15 mouse cellular contexts compared by ENCODE assay signal in genomic region chr19:24024131-24024530, GRCm38 (mm10). TPM values are rescaled to one million over a fixed set of nuclear protein-coding genes. Genes with fewer than 3 reads are reported as not detected.
A peak's percentile ranks its signal among the peaks of the same experiment; 100 is the strongest.
DNase-seq lines count a peak whose midpoint lies in the region; ATAC-seq and TF ChIP-seq lines count a peak whose summit lies in the region.
"Had no signal": no experiment of that assay in that cellular context is flagged by ENCODE, and none has a peak within 500 bp of the region (broad histone marks: within the 10 kb centered on the region; RNA-seq: fewer than 3 reads in every experiment).

No protein-coding gene starts in this region.

- H3K4me1 ChIP-seq in hindbrain, embryonic 11.5 days (replicated peaks; ENCODE audit: control insufficient read depth, insufficient read depth, low read length) = 0 out of 2 replicates have a peak, but pooled peaks cover 2% of the 10 kb centered on the region
- H3K4me1 ChIP-seq in hindbrain, postnatal 0 days (ENCODE audit: insufficient read depth, low read length) = no peaks in the 10 kb centered on the region
- 0 out of 2 replicates have a peak, but pooled peaks cover 3% of the 10 kb centered on the region for H3K4me1 ChIP-seq in forebrain, postnatal 0 days (ENCODE audit: insufficient read depth)
- H3K4me1 ChIP-seq: embryonic facial prominence, embryonic 13.5 days; kidney, embryonic 15.5 days; liver, embryonic 12.5 days had no signal

- H3K36me3 ChIP-seq in hindbrain, embryonic 11.5 days (ENCODE audit: control insufficient read depth, insufficient read depth, low read length) = no peaks in the 10 kb centered on the region
- no peaks in the 10 kb centered on the region for H3K36me3 ChIP-seq in hindbrain, postnatal 0 days (ENCODE audit: insufficient read depth, low read length)
- H3K36me3 ChIP-seq in forebrain, postnatal 0 days (ENCODE audit: insufficient read depth) = no peaks in the 10 kb centered on the region
- H3K36me3 ChIP-seq: embryonic facial prominence, embryonic 13.5 days; kidney, embryonic 15.5 days; liver, embryonic 12.5 days; neural tube, embryonic 12.5 days had no signal

- no peak for TF ChIP-seq CTCF in hindbrain, postnatal 0 days (IDR thresholded peaks at IDR 0.05; ENCODE audit: low read depth)
- TF ChIP-seq CTCF in forebrain, postnatal 0 days (IDR thresholded peaks at IDR 0.05; ENCODE audit: low read depth) = no peak

- ATAC-seq in frontal cortex, adult (ENCODE audit: low TSS enrichment) = peak; percentile 35; the same call in 1 of the 2 replicates
- ATAC-seq in hindbrain, embryonic 11.5 days (ENCODE audit: low FRiP score) = peak; percentile 67
- ATAC-seq in hindbrain, postnatal 0 days = no peak
- peak; percentile 65; the same call in 1 of the 2 replicates for ATAC-seq in forebrain, postnatal 0 days
- ATAC-seq: liver, embryonic 12.5 days had no signal

- H3K4me3 ChIP-seq in hindbrain, embryonic 11.5 days (ENCODE audit: low read depth, low read length) = no peak overlapping the region
- no peak overlapping the region for H3K4me3 ChIP-seq in hindbrain, postnatal 0 days (ENCODE audit: low read length)
- H3K4me3 ChIP-seq in forebrain, postnatal 0 days (ENCODE audit: low read depth, low read length) = no peak overlapping the region
- H3K4me3 ChIP-seq: embryonic facial prominence, embryonic 13.5 days; kidney, embryonic 15.5 days; liver, embryonic 12.5 days; neural tube, embryonic 12.5 days had no signal

- no peak overlapping the region for H3K4me2 ChIP-seq in hindbrain, embryonic 11.5 days (replicated peaks; ENCODE audit: low read depth, low read length)
- no peak overlapping the region for H3K4me2 ChIP-seq in hindbrain, postnatal 0 days (ENCODE audit: low read depth, low read length)
- no peak overlapping the region for H3K4me2 ChIP-seq in forebrain, postnatal 0 days (ENCODE audit: low read depth)
- H3K4me2 ChIP-seq: embryonic facial prominence, embryonic 13.5 days; kidney, embryonic 15.5 days; liver, embryonic 12.5 days; neural tube, embryonic 12.5 days had no signal

- no peak overlapping the region for H3K9ac ChIP-seq in hindbrain, embryonic 11.5 days (ENCODE audit: low read depth, low read length)
- H3K9ac ChIP-seq in hindbrain, postnatal 0 days (replicated peaks; ENCODE audit: low read length) = no peak overlapping the region
- H3K9ac ChIP-seq in forebrain, postnatal 0 days = no peak overlapping the region
- H3K9ac ChIP-seq: embryonic facial prominence, embryonic 13.5 days; kidney, embryonic 15.5 days; liver, embryonic 12.5 days; neural tube, embryonic 12.5 days had no signal

- H3K9me3 ChIP-seq in hindbrain, embryonic 11.5 days (ENCODE audit: control insufficient read depth, low read length) = no peaks in the 10 kb centered on the region
- H3K9me3 ChIP-seq in hindbrain, postnatal 0 days (ENCODE audit: low read length) = no peaks in the 10 kb centered on the region
- H3K9me3 ChIP-seq in forebrain, postnatal 0 days (ENCODE audit: low read length) = no peaks in the 10 kb centered on the region
- H3K9me3 ChIP-seq: embryonic facial prominence, embryonic 13.5 days; kidney, embryonic 15.5 days; liver, embryonic 12.5 days; neural tube, embryonic 12.5 days had no signal

- DNase-seq in frontal cortex, adult 2 months (ENCODE audit: extremely low spot score in 1 of 2, low spot score in 1 of 2) = no peak
- DNase-seq in hindbrain, embryonic 11.5 days (ENCODE audit: low spot score) = peak; percentile 59
- no peak for DNase-seq in hindbrain, postnatal 0 days (ENCODE audit: low spot score)
- DNase-seq in R1 (ENCODE audit: low read depth, low spot score) = peak; percentile 67
- DNase-seq in forebrain, postnatal 0 days = no peak
- DNase-seq in cerebellum, postnatal 25 days = no peak
- DNase-seq in left cerebral cortex, adult 18-20 months (ENCODE audit: low spot score in 2 of 2) = no peak
- DNase-seq: cerebellum, adult 9-10 months; thymus, postnatal 36 days had no signal

- H3K27ac ChIP-seq in hindbrain, embryonic 11.5 days (ENCODE audit: low read depth, low read length) = no peak overlapping the region
- no peak overlapping the region for H3K27ac ChIP-seq in hindbrain, postnatal 0 days
- H3K27ac ChIP-seq in forebrain, postnatal 0 days (ENCODE audit: low read depth, low read length) = no peak overlapping the region
- H3K27ac ChIP-seq: embryonic facial prominence, embryonic 13.5 days; kidney, embryonic 15.5 days; liver, embryonic 12.5 days; neural tube, embryonic 12.5 days had no signal

- 36% methylated on average over 9 of the region's 9 CpGs for WGBS in hindbrain, embryonic 11.5 days
- 17% methylated on average over 9 of the region's 9 CpGs for WGBS in hindbrain, postnatal 0 days
- 15% methylated on average over 9 of the region's 9 CpGs for WGBS in forebrain, postnatal 0 days

- peaks cover 2% of the 10 kb centered on the region; the same call in 1 of the 2 replicates for H3K27me3 ChIP-seq in hindbrain, embryonic 11.5 days (ENCODE audit: control insufficient read depth, insufficient read depth, low read length)
- H3K27me3 ChIP-seq in hindbrain, postnatal 0 days (ENCODE audit: insufficient read depth, low read length) = no peaks in the 10 kb centered on the region
- no peaks in the 10 kb centered on the region for H3K27me3 ChIP-seq in forebrain, postnatal 0 days (ENCODE audit: insufficient read depth, low read length)
- H3K27me3 ChIP-seq: neural tube, embryonic 12.5 days had no signal

RNA-seq across cellular contexts. Expression of gene Fam189a2, which starts 6.7 kb away (rescaled TPM):
- 17.3 and 17.5 TPM in 2 replicates for polyA plus RNA-seq in frontal cortex, adult 2 months (2012; rRNA removed)
- polyA plus RNA-seq in hindbrain, embryonic 11.5 days (2014; fragmentation: Nextera tagmentation; extraction: Ambion mirVana) = 0.77 and 1.7 TPM in 2 replicates
- total RNA-seq in hindbrain, postnatal 0 days (2014; rRNA removed) = 12.8 and 16.9 TPM in 2 replicates
- 2.7 and 2.9 TPM in 2 replicates for polyA plus RNA-seq in hindbrain, postnatal 0 days (2015; fragmentation: Nextera tagmentation; extraction: Ambion mirVana)
- 8.2 and 8.4 TPM in 2 replicates for total RNA-seq in forebrain, postnatal 0 days (2014; rRNA removed)
- polyA plus RNA-seq in forebrain, postnatal 0 days (2015; fragmentation: Nextera tagmentation; extraction: Ambion mirVana) = 1.8 and 2.5 TPM in 2 replicates
- 1 to 10 TPM; 9.1 to 9.6 TPM for total RNA-seq in left cerebral cortex, adult 18-20 months (2021)
- total RNA-seq: MEL had no signal

Comparison
In these comparisons a context has a peak if more than half of its experiments do, and no peak if none do; other contexts are left out.
1. DNase-seq: peak in hindbrain, embryonic 11.5 days (single experiment) and R1 (single experiment); none in frontal cortex, adult 2 months (0 of 2), hindbrain, postnatal 0 days (single experiment), forebrain, postnatal 0 days (single experiment), cerebellum, postnatal 25 days (0 of 2) and left cerebral cortex, adult 18-20 months (0 of 2).